Mouse (Mus musculus) forebrain, embryonic 10.5 days (tissue): Measurements from ENCODE around the gene Espnl. TPM values are rescaled to one million over a fixed set of nuclear protein-coding genes. Genes with fewer than 3 reads are reported as not detected.

Source experiments
- DNase-seq: peaks from one replicate; pipeline ENCODE4 v3.0.0-alpha.2; 2017; ENCODE audit warnings: low spot score; ENCODE audit errors: extremely low spot score
- H3K27ac ChIP-seq: fragments of 300-500 bp; sonication (generic); 2 replicates; pipeline ENCODE4 v1.5.1; 2016; ENCODE audit warnings: mild to moderate bottlenecking
- H3K27me3 ChIP-seq: fragments of 300-500 bp; sonication (generic); 2 replicates; pipeline ENCODE4 v1.6.1; 2016; ENCODE audit warnings: mild to moderate bottlenecking; ENCODE audit not compliant: poor library complexity, severe bottlenecking
- H3K36me3 ChIP-seq: fragments of 300-500 bp; sonication (generic); replicated peaks from 2 replicates; pipeline ENCODE4 v1.6.1; 2016; ENCODE audit warnings: mild to moderate bottlenecking, moderate library complexity
- H3K4me1 ChIP-seq: fragments of 300-500 bp; sonication (generic); 2 replicates; pipeline ENCODE4 v1.6.1; 2016
- H3K4me3 ChIP-seq: fragments of 300-500 bp; sonication (generic); 2 replicates; pipeline ENCODE4 v1.5.1; 2016; ENCODE audit warnings: mild to moderate bottlenecking, moderate library complexity
- H3K9me3 ChIP-seq: fragments of 300-500 bp; sonication (generic); 2 replicates; pipeline ENCODE4 v1.6.1; 2016; ENCODE audit warnings: mild to moderate bottlenecking, moderate library complexity
- WGBS: fragments of 180-500 bp; shearing (Covaris S2); methylation state at CpG from one replicate; pipeline ENCODE4 v1.1.7; 2016; 5-methylcytosine and 5-hydroxymethylcytosine counted together
- polyA plus RNA-seq: library from polyadenylated mRNA; unstranded; fragments of >200 nt; fragmentation: Nextera tagmentation; extraction: Ambion mirVana; gene quantifications from 2 replicates; pipeline ENCODE4 v1.2.1, GENCODE M21; 2016

The Espnl gene
- polyA plus RNA-seq, 1 experiment from 2014 or later: not detected

DNA sequence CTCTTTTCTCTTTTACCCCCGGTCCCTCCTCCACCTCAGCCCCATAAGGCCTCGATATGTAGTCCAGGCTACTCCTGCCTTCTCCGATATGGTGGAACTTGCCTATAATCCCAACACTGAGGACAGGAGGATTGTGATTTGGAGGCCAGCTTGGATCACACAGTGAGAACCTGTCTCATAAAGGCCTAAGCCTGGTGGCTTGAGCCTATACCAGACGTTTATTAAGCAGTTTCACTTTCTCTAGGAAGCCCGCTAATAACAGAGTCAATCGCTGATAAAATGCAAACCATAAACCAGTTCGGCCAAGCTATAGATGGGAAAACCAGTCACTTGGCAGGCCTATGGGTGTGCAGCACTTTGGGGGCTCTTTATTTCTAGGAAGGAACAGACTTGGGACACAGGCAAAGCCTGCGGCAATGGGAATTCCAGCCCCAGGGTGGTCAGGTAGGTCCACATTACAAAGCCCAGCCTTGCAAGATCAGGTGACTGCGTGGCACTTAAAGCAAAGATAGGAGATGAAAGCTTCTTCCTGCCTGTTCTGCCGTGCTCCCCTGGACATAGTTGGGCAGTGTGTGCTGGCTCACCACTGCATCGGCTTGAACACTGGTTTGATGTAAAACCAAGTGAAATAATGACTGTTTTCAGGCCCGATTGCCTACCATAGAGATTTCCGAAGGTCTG lies 22.7 kb upstream of the Espnl start:
- WGBS: 84% methylated on average over 13 of the region's 13 CpGs
- H3K27ac ChIP-seq: peak overlapping the region; percentile 87; the same call in 1 of the 2 replicates

DNA sequence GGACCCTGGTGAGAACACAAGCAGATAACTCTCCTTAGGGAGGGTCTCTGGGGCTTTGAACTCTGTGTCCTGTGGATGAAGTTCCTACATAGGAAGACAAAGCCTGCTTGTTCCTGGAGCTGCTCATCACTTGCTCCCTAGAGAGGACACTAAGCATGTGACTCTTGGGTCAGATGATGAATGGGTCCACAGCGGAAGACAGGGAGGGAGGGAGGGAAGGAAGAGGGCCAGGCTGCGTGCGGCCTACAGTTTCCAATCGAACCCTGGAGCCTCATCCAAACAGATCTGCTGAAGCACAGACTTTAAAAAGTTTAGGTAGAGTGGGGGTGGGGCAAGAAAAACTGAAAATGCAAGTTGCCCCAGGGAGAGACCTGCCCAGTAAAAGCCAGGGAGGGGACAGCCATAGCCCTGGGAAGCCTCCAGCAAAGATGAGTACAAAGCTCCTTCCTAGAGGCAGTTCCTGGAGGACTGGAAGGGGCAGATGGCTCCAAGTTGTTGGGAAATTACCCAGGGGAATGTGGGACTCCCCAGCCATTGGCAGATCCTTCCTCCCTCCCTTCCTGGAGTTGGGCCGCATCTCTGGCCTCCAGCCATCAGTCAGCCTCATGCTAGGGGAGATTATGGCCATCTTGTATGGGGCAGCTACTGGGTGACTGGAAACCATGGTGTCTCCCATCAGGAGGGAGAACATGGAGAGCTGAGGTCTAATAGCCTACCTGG lies 22.0 kb upstream of the Espnl start:
- DNase-seq: no peak
- Histone ChIP-seq H3K36me3 (peaks cover 25% of the 10 kb centered on the region), H3K27ac (no peak overlapping the region), H3K27me3 (no peaks in the 10 kb centered on the region), H3K4me1 (peaks cover 19% of the 10 kb centered on the region), H3K9me3 (no peaks in the 10 kb centered on the region), H3K4me3 (no peak overlapping the region)
- whole genome bisulfite sequencing: 78% methylated on average over 5 of the region's 5 CpGs

More for the DNA sequence above, 22.7 kb upstream of the Espnl start:
- DNase-seq: no peak
- Histone ChIP-seq H3K36me3 (peaks cover 26% of the 10 kb centered on the region), H3K4me3 (peak overlapping the region; percentile 90), H3K27me3 (no peaks in the 10 kb centered on the region), H3K4me1 (peaks cover 19% of the 10 kb centered on the region), H3K9me3 (no peaks in the 10 kb centered on the region)

DNA sequence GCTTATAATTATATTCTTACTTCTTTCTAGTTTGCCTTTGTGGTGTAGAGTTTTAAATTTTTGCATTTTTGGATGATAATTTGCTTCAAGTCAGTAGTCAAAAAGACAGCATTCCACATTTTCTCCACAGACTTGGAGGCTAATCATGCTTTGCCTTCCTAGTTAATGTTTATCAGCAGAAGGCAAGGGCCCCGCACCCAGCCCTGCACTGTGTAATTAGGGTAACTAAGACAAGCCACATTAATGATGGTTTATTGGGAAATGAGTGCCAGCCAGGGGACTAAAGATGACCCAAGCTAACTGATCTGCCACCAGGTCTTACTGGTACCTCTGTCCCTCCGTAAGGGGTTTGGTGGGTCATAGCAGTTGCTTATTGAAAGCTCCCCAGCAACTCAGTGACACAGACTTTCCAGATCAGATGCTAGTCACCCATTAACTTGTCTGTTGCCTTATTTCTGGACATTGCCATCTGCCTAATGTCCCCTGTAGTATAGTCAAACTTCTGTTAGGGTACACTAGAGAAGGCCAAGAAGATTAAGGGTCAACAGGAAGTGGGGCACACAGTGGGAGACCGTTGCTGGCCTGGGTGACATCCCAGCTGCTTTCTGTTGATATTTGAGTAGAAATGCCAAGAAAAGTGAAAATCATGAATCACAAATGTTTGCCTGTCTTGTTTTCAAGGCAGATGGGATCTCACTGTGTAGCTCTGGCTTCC lies 20.5 kb upstream of the Espnl start:
- Histone ChIP-seq H3K9me3 (no peaks in the 10 kb centered on the region), H3K4me1 (peaks cover 19% of the 10 kb centered on the region), H3K36me3 (peaks cover 30% of the 10 kb centered on the region), H3K27ac (no peak overlapping the region), H3K4me3 (no peak overlapping the region), H3K27me3 (no peaks in the 10 kb centered on the region)
- 90% methylated on average over 3 of the region's 3 CpGs for WGBS
- no peak for DNase-seq

DNA sequence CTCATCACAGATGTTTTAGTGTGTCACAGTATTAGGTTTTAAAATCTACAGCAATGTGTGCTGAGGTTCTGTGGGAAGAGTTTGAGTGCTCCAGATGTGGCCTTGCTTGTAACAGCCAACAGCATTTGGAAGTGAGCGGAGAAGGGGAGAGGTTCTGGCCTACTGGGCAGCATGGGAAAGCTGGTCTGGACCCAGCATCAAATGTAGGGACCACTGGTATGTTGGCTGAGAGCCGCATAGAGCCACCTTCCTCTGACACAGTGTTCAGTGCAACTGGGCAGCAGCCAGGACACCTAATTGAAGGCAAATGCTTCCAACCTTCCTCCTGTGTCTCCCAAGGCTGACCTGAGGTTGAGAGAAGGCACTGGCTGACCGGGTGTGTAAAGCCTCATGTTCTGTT lies 19.9 kb upstream of the Espnl start:
- WGBS: 92% methylated on average over 3 of the region's 3 CpGs
- peaks cover 19% of the 10 kb centered on the region for H3K4me1 ChIP-seq

DNA sequence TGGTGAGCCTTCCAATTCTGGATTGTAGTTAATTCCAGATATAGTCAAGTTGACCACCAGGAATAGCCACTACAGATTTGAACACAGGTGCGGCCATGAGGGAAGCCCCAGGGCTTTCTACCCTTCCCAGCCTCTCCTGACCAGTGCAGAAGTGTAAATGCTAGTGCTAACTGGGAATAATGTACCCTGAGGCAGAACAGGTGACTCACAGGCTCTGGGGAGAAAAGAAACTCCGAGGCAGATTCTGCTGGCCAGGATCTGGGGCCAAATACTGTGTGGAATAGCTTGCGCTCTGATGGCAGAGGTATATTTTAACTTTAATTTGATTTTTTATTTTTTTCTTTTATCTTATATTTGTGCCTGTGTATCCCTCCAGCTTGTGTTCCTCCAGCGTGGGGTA lies 17.3 kb upstream of the Espnl start:
- H3K4me3 ChIP-seq: no peak overlapping the region
- H3K36me3 ChIP-seq: peaks cover 59% of the 10 kb centered on the region
- no peaks in the 10 kb centered on the region for H3K27me3 ChIP-seq
- no peak overlapping the region for H3K27ac ChIP-seq
- no peak for DNase-seq
- no peaks in the 10 kb centered on the region for H3K9me3 ChIP-seq
- H3K4me1 ChIP-seq: peaks cover 4% of the 10 kb centered on the region; the same call in 1 of the 2 replicates
- WGBS: 90% methylated on average over 4 of the region's 4 CpGs

More for the DNA sequence above, 19.9 kb upstream of the Espnl start:
- H3K27me3 ChIP-seq: no peaks in the 10 kb centered on the region
- no peak overlapping the region for H3K4me3 ChIP-seq
- DNase-seq: no peak
- peaks cover 35% of the 10 kb centered on the region for H3K36me3 ChIP-seq
- H3K27ac ChIP-seq: no peak overlapping the region
- no peaks in the 10 kb centered on the region for H3K9me3 ChIP-seq

DNA sequence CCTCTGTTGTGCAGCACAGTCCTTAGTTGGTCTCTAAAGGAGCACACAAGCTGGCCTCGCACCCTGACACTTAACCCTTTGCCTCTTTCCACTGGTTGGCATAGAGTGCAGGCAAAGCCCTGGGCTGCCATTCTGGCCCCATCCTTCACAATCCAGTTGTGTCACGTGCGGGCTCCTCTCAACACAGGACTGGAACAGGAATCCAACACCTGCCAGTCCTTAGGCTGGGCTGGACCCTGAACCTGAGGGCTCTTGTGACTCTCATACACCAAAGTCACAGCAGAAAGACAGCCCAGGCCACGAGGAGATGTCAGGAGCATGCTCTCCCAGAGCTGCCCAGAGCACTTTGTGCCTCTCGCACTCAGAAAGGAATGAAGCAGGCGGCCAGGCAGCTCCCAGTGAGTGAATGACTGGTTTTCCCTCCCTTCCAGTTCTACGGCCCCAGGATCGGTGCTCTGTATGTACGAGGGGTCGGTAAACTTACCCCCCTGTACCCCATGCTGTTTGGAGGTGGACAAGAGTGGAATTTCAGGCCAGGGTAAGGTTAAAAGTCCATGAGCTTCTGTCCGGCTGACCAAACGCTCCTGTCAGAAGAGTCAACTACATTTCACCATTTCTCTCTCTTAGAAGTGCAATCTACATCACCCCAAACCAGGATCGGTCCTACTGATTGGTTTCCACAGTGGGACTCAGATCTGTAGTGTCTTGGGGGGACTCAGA lies 12.3 kb upstream of the Espnl start:
- Histone ChIP-seq H3K27ac (no peak overlapping the region), H3K9me3 (no peaks in the 10 kb centered on the region), H3K27me3 (no peaks in the 10 kb centered on the region), H3K4me1 (peaks cover 14% of the 10 kb centered on the region), H3K36me3 (peaks cover 77% of the 10 kb centered on the region), H3K4me3 (no peak overlapping the region)
- no peak for DNase-seq
- WGBS: 94% methylated on average over 13 of the region's 13 CpGs

DNA sequence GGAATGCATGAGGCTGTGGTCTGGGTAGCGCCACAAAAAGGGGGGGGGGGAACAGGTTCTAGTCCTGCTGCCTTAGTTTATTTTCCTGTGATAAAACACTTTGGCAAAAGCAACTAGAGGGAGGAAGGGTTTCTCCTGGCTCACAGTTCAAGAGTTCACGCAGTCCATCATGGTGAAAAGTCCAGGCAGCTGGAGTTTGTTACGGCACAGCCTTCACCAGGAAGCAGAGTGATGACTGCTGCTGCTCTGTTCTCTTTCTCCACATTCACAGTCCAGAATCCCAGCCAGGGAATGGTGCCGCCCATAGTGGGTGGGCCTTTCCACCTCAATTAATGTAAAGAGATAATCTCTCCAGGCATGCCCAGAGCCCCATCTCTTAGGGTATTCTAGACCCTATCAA lies 9.6 kb upstream of the Espnl start:
- DNase-seq: no peak
- Histone ChIP-seq H3K9me3 (no peaks in the 10 kb centered on the region), H3K36me3 (peaks cover 55% of the 10 kb centered on the region), H3K27me3 (no peaks in the 10 kb centered on the region), H3K27ac (no peak overlapping the region), H3K4me3 (no peak overlapping the region), H3K4me1 (peaks cover 14% of the 10 kb centered on the region)
- 95% methylated on average over 4 of the region's 4 CpGs for WGBS

DNA sequence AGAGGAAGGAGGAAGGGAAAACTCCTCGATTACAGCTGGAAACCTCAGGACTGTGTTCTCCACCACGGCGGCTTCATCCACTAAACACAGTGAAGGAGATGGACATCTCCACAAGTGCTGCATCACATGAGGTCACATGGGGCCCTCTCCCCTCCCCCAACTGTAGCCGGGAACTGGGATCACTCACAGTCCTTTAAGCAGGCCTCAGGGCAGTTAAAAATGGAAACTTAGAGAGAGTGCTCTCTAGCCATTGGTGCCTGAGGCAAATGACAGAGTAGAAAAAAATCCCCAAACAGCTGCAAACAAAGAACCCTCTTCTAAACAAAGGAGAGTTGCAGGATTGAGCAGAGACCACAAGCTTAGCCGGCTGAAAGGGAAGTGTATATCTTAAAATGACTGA lies 8.6 kb upstream of the Espnl start:
- no peaks in the 10 kb centered on the region for H3K9me3 ChIP-seq
- WGBS: 44% methylated on average over 5 of the region's 5 CpGs

DNA sequence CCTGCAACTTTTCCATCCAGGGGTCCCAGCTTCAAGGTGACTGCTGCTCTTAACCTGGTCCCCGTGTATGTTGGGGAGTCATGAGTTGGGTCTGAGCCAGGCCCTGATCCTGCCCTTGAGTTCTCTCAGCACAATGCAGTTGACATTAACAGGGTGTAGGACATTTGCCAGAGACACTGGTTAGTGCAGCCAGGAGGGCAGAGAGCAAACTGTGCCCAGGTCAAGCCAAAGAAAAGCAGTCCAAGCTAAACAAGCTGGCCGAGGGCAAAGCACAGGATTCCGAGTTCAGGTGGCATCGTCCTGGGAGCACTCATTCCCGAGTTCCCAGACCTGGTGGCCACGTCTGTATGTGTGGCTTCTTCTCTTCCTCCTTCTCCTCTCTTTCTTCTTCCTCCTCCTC lies 4.2 kb upstream of the Espnl start:
- WGBS: 91% methylated on average over 6 of the region's 6 CpGs
- peaks cover 6% of the 10 kb centered on the region for H3K36me3 ChIP-seq
- H3K4me1 ChIP-seq: peaks cover 16% of the 10 kb centered on the region
- no peak overlapping the region for H3K27ac ChIP-seq
- no peak overlapping the region for H3K4me3 ChIP-seq
- no peaks in the 10 kb centered on the region for H3K27me3 ChIP-seq
- no peak for DNase-seq
- H3K9me3 ChIP-seq: no peaks in the 10 kb centered on the region

More for the DNA sequence above, 8.6 kb upstream of the Espnl start:
- peak; percentile 35 for DNase-seq
- Histone ChIP-seq H3K4me3 (no peak overlapping the region), H3K36me3 (peaks cover 47% of the 10 kb centered on the region), H3K27me3 (no peaks in the 10 kb centered on the region), H3K27ac (peak overlapping the region; percentile 81), H3K4me1 (peaks cover 14% of the 10 kb centered on the region)

DNA sequence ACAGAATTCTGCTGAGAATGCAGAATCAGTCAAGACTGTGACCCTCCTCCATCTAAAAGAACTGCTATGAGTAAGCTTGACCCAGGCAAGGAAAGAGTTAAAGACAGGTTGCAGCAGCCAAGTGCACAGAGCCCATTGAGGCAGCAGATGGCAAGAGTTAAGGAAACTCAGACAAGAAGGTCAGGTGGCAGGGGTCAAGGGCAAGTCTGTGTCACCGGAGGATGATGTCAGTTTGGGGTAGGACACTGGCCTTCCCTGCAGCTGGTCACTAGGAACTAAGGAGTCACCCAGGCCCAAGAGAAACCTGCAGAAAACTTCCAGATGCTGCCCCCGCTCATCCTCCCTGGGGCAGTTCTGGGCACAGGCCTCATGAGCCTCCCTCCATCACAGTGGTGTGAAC lies 2.8 kb downstream of the Espnl start:
- Histone ChIP-seq H3K4me3 (no peak overlapping the region), H3K27me3 (no peaks in the 10 kb centered on the region), H3K9me3 (no peaks in the 10 kb centered on the region), H3K27ac (no peak overlapping the region), H3K4me1 (peaks cover 11% of the 10 kb centered on the region; the same call in 1 of the 2 replicates), H3K36me3 (no peaks in the 10 kb centered on the region)
- DNase-seq: no peak
- WGBS: 81% methylated on average over 2 of the region's 2 CpGs

DNA sequence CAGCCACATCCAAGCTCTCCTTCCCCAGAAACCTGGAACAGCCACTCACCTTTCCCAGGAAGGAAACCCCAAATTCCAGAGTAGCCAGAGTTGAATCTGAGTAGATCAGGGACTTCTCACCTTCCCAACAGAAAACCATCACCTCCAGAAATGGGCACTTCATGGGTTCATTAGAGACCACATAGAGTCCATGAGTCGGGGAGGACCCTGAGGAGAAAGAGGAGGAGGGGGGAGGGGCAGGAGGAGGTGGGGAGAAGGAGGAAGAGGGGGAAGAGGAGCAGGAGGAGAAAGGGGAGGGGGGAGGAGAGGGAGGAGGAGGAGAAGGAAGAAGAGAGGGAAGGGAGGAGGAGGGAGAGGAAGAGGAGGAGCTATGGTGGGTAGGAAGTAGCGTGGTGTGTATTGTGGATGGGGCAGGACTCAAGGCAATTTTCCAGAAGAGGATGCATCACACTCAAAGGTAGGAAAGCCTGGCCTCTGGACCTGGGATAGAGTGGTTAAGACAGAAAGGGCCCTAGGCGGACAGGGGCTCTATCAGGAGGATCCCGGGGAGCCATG lies 3.7 kb downstream of the Espnl start:
- 81% methylated on average over 4 of the region's 4 CpGs for WGBS

DNA sequence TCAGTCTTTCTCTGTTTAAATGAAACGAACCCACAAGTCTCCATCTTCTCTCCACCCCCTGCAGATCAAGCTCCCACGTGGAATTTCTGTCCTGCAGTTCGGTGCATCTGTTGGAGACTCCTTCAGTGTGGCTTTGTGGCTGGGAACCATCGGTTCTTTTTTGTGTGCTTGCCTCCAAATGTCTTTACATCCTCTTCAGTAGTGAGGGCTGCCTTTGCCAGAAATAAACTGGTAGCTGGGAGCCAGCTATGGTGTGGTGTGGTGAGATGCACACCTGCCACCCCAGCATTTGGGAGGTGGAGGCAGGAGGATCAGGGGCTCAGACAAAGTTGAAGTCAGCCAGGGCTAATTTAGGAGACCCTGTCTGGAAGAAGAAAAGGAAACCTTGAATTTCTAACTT lies 10.2 kb downstream of the Espnl start:
- H3K9me3 ChIP-seq: no peaks in the 10 kb centered on the region
- no peak overlapping the region for H3K27ac ChIP-seq
- H3K4me1 ChIP-seq: no peaks in the 10 kb centered on the region
- 62% methylated on average over 4 of the region's 4 CpGs for WGBS
- no peak overlapping the region for H3K4me3 ChIP-seq
- DNase-seq: no peak
- H3K27me3 ChIP-seq: no peaks in the 10 kb centered on the region
- no peaks in the 10 kb centered on the region for H3K36me3 ChIP-seq

More for the DNA sequence above, 3.7 kb downstream of the Espnl start:
- no peak for DNase-seq
- no peak overlapping the region for H3K4me3 ChIP-seq
- H3K9me3 ChIP-seq: no peaks in the 10 kb centered on the region
- no peaks in the 10 kb centered on the region for H3K27me3 ChIP-seq
- H3K36me3 ChIP-seq: no peaks in the 10 kb centered on the region
- H3K27ac ChIP-seq: no peak overlapping the region
- peaks cover 11% of the 10 kb centered on the region; the same call in 1 of the 2 replicates for H3K4me1 ChIP-seq
